Comparison of ENCODE assay signal across 19 mouse cellular contexts in genomic region chr10:75945896-75946295, GRCm38 (mm10). TPM values are rescaled to one million over a fixed set of nuclear protein-coding genes. Genes with fewer than 3 reads are reported as not detected.
"Had no signal": no experiment of that assay in that cellular context is flagged by ENCODE, and none has a peak within 500 bp of the region (broad histone marks: within the 10 kb centered on the region; RNA-seq: fewer than 3 reads in every experiment).

No protein-coding gene starts in this region.

- H3K4me3 ChIP-seq: limb, embryonic 10.5 days; liver, embryonic 15.5 days; megakaryocyte, embryonic 14.5 days; midbrain, embryonic 12.5 days had no signal

- H3K36me3 ChIP-seq: limb, embryonic 10.5 days; liver, embryonic 15.5 days; midbrain, embryonic 12.5 days had no signal

- ATAC-seq: inflammation-experienced regulatory T-cells, adult 6 months; intestine, postnatal 0 days; midbrain, embryonic 16.5 days had no signal

- H3K9ac ChIP-seq: liver, embryonic 15.5 days; midbrain, embryonic 12.5 days had no signal

- DNase-seq: kidney, adult 8-10 months; kidney, postnatal 4 days; right cerebral cortex, postnatal 14 days; thymus, postnatal 36 days had no signal

- H3K9me3 ChIP-seq: limb, embryonic 10.5 days; liver, embryonic 15.5 days; megakaryocyte, embryonic 14.5 days; midbrain, embryonic 12.5 days had no signal

- H3K4me2 ChIP-seq: liver, embryonic 11.5 days; liver, embryonic 15.5 days; midbrain, embryonic 12.5 days had no signal

- H3K27ac ChIP-seq: limb, embryonic 10.5 days; liver, embryonic 15.5 days; macrophage; midbrain, embryonic 12.5 days; stomach, postnatal 0 days had no signal

RNA-seq across cellular contexts. Expression of gene Vpreb3, which starts 3.0 kb away (rescaled TPM):
- total RNA-seq: layer of hippocampus, adult 8-10 months; layer of hippocampus, postnatal 14 days; left cerebral cortex, adult 18-20 months; left cerebral cortex, postnatal 14 days had no signal
- polyA plus RNA-seq: intestine, postnatal 0 days; macrophage had no signal

RNA-seq across cellular contexts. Expression of gene Gm867, which starts 5.4 kb away (rescaled TPM):
- total RNA-seq: left cerebral cortex, adult 18-20 months; left cerebral cortex, postnatal 14 days had no signal
- polyA plus RNA-seq: inflammation-experienced regulatory T-cells, adult 6 months; intestine, postnatal 0 days; macrophage had no signal

RNA-seq across cellular contexts. Expression of gene Gm5134, which starts 8.4 kb away (rescaled TPM):
- total RNA-seq: layer of hippocampus, postnatal 14 days; left cerebral cortex, adult 18-20 months; left cerebral cortex, postnatal 14 days had no signal
- polyA plus RNA-seq: intestine, postnatal 0 days; kidney, embryonic 16.5 days; limb, embryonic 10.5 days; macrophage; midbrain, embryonic 12.5 days; midbrain, embryonic 16.5 days; stomach, postnatal 0 days had no signal
